In genomic region chr4:141279327-141279726, GRCm38 (mm10) we compare ENCODE assay signal across 12 mouse cellular contexts. TPM values are rescaled to one million over a fixed set of nuclear protein-coding genes. Genes with fewer than 3 reads are reported as not detected.
DNase-seq lines count a peak whose midpoint lies in the region; ATAC-seq and TF ChIP-seq lines count a peak whose summit lies in the region.
"Had no signal": no experiment of that assay in that cellular context is flagged by ENCODE, and none has a peak within 500 bp of the region (broad histone marks: within the 10 kb centered on the region; RNA-seq: fewer than 3 reads in every experiment).

No protein-coding gene starts in this region.

- no peak for ATAC-seq in heart, embryonic 12.5 days (ENCODE audit: insufficient number of reproducible peaks, low FRiP score)

- H3K9me3 ChIP-seq in heart, embryonic 12.5 days (replicated peaks), result no peaks in the 10 kb centered on the region

- H3K79me2 ChIP-seq in heart, adult 2 months (replicated peaks; ENCODE audit: control insufficient read depth, insufficient read depth, low read length), result no peaks in the 10 kb centered on the region

- peak; percentile 21; the same call in 1 of the 2 replicates for TF ChIP-seq CTCF in heart, adult 2 months (IDR thresholded peaks at IDR 0.05)

- TF ChIP-seq EP300 in heart, adult 2 months (IDR thresholded peaks at IDR 0.05; ENCODE audit: insufficient read depth, low read depth, low read length), result no peak

- no peak overlapping the region for H3K4me3 ChIP-seq in heart, adult 2 months
- no peak overlapping the region for H3K4me3 ChIP-seq in heart, embryonic 12.5 days
- H3K4me3 ChIP-seq: erythroblast, embryonic 14.5 days had no signal

- intact Hi-C loops in heart, adult 2 months (cut with DNase I), result loop anchor here (1.0 kb wide), 1 partner anchor 37 kb away; no protein-coding TSS in a partner anchor
- intact Hi-C loops in heart, postnatal 25 days (cut with DNase I), result loop anchor here (2.0 to 10.0 kb wide), 3 partner anchors 21 to 295 kb away; partner anchors contain the start of gene Epha2

- H3K9ac ChIP-seq in heart, adult 2 months (ENCODE audit: low read depth, low read length), result peak overlapping the region; percentile 23; the same call in 1 of the 2 replicates
- 0 out of 2 replicates have a peak overlapping the region, but pooled peaks have one; percentile 22 for H3K9ac ChIP-seq in heart, embryonic 12.5 days

- TF ChIP-seq POLR2A in heart, adult 2 months (IDR thresholded peaks at IDR 0.05; ENCODE audit: insufficient read depth, low read depth, low read length), result no peak; the same call in 1 of the 2 replicates

- no peaks in the 10 kb centered on the region for H3K27me3 ChIP-seq in heart, adult 2 months (ENCODE audit: control insufficient read depth, insufficient read depth, low read length)
- no peaks in the 10 kb centered on the region for H3K27me3 ChIP-seq in heart, embryonic 12.5 days (replicated peaks)

- peak overlapping the region; percentile 22; the same call in 1 of the 2 replicates for H3K4me2 ChIP-seq in heart, embryonic 12.5 days

- peaks cover 24% of the 10 kb centered on the region for H3K4me1 ChIP-seq in heart, adult 2 months (ENCODE audit: control insufficient read depth, insufficient read depth, low read length)
- peaks cover 63% of the 10 kb centered on the region for H3K4me1 ChIP-seq in heart, embryonic 12.5 days (replicated peaks)

- H3K36me3 ChIP-seq in heart, adult 2 months (ENCODE audit: control insufficient read depth, insufficient read depth, low read length), result no peaks in the 10 kb centered on the region
- no peaks in the 10 kb centered on the region for H3K36me3 ChIP-seq in heart, embryonic 12.5 days

- peak overlapping the region; percentile 94 for H3K27ac ChIP-seq in heart, adult 2 months
- peak overlapping the region; percentile 89; the same call in 1 of the 2 replicates for H3K27ac ChIP-seq in heart, embryonic 12.5 days (ENCODE audit: poor library complexity, severe bottlenecking)

- 62% methylated on average over 15 of the region's 15 CpGs for WGBS in heart, adult 2 months
- 61% methylated on average over 15 of the region's 15 CpGs for WGBS in heart, embryonic 12.5 days

- peak; percentile 50 to 62 for DNase-seq in heart, adult 2 months
- DNase-seq in heart, postnatal 25 days (ENCODE audit: low spot score), result no peak
- peak; percentile 85 for DNase-seq in 3134 (ENCODE audit: extremely low read depth, insufficient read length, low spot score)
- DNase-seq in lung, adult 18-20 months, result peak; percentile 71 to 83
- DNase-seq in right cerebral cortex, adult 18-20 months, result no peak
- no peak for DNase-seq in adrenal gland, postnatal 4 days (ENCODE audit: low spot score in 2 of 2)
- DNase-seq in ovary, postnatal 36 days (ENCODE audit: low spot score), result no peak
- DNase-seq: adrenal gland, adult 2 months; cerebellum, adult 8-10 months; left cerebral cortex, postnatal 4 days had no signal

RNA-seq across cellular contexts. Expression of gene Epha2, which starts 21.7 kb away (rescaled TPM):
- 1 to 10 TPM; 5.5 to 7.7 TPM for total RNA-seq in heart, adult 2 months (2021)
- polyA plus RNA-seq in heart, adult 2 months (2012; rRNA removed), result 7.0 and 8.7 TPM in 2 replicates
- 1 to 10 TPM; 6.8 to 7.7 TPM for total RNA-seq in heart, postnatal 25 days (2021)
- polyA plus RNA-seq in heart, embryonic 12.5 days (2016; fragmentation: Nextera tagmentation; extraction: Ambion mirVana), result 5.3 and 6.1 TPM in 2 replicates
- total RNA-seq in adrenal gland, postnatal 4 days (2021), result 10 to 100 TPM; 19.0 to 21.5 TPM
- polyA plus RNA-seq: erythroblast, embryonic 14.5 days had no signal

RNA-seq across cellular contexts. Expression of gene Arhgef19, which starts 40.0 kb away (rescaled TPM):
- 10 to 100 TPM; 37.7 to 40.1 TPM for total RNA-seq in heart, adult 2 months (2021)
- 22.4 and 39.6 TPM in 2 replicates for polyA plus RNA-seq in heart, adult 2 months (2012; rRNA removed)
- 10 to 100 TPM; 28.5 to 36.4 TPM for total RNA-seq in heart, postnatal 25 days (2021)
- polyA plus RNA-seq in heart, embryonic 12.5 days (2016; fragmentation: Nextera tagmentation; extraction: Ambion mirVana), result 2.6 and 3.1 TPM in 2 replicates
- 10 to 100 TPM; 37.5 to 39.2 TPM for total RNA-seq in adrenal gland, postnatal 4 days (2021)

Comparison
In these comparisons a context has a peak if more than half of its experiments do, and no peak if none do; other contexts are left out.
1. DNase-seq: peak in heart, adult 2 months (2 of 2), 3134 (single experiment) and lung, adult 18-20 months (2 of 2); none in heart, postnatal 25 days (single experiment), right cerebral cortex, adult 18-20 months (single experiment), adrenal gland, postnatal 4 days (0 of 2) and ovary, postnatal 36 days (single experiment).